Mouse (Mus musculus) E14TG2a.4 (cell line): ENCODE measurements around the gene Il10.

Experiments used
- H3K27me3 ChIP-seq: 2 replicates; pipeline ENCODE4 v1.6.1; 2014; ENCODE audit warnings: low read length, control low read depth; ENCODE audit not compliant: insufficient read depth
- H3K36me3 ChIP-seq: 2 replicates; pipeline ENCODE4 v1.6.1; 2014; ENCODE audit warnings: low read length, control low read depth; ENCODE audit not compliant: insufficient read depth
- H3K4me1 ChIP-seq: replicated peaks from 2 replicates; pipeline ENCODE4 v1.6.1; 2014; ENCODE audit warnings: low read depth, low read length, control low read depth
- H3K4me3 ChIP-seq: replicated peaks from 2 replicates; pipeline ENCODE4 v1.5.1; 2014; ENCODE audit warnings: mild to moderate bottlenecking, low read length
- H3K9me3 ChIP-seq: 2 replicates; pipeline ENCODE4 v1.6.1; 2014; ENCODE audit warnings: low read length, control low read depth
- CTCF ChIP-seq: conservative IDR thresholded peaks from 2 replicates; pipeline ENCODE4 v1.5.1; 2014; ENCODE audit warnings: low read length
- NANOG ChIP-seq: IDR thresholded peaks from 2 replicates; pipeline ENCODE4 v1.6.1; 2014; ENCODE audit warnings: borderline replicate concordance, low read length, mixed read lengths
- POU5F1 ChIP-seq: IDR thresholded peaks from 2 replicates; pipeline ENCODE4 v1.6.1; 2014; ENCODE audit warnings: low read length, borderline replicate concordance

The Il10 gene

DNA sequence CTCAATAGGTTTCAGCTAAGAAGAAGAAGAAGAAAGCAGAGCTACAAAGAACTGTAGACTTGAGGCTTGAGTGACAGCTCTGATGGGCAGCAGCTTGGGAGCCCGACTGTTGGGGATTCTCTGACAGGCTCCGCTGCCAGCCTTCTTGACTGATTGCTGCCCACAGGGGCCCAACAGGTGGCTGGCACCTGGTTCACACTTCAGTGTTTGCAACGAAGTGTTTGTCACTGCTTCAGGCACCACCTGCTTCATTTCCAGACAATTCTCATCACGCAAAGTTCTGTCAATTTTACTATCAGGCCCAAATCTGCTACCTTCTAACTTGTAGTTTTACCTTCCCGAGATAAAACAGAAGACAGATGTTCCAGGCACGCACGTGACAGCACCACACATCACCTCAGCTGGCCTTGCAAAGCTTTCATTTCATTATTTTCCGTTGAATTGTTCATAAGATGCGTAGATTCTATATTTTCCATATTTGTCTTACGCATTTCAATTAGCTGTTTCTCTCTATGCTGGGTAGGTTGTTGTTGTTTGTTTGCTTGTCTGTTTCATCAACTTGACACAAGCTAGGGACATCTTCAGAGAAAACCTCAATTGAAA is 18.9 kb downstream of the Il10 start:
- no peaks in the 10 kb centered on the region for H3K4me1 ChIP-seq
- H3K9me3 ChIP-seq: no peaks in the 10 kb centered on the region; the same call in 1 of the 2 replicates
- no peaks in the 10 kb centered on the region for H3K27me3 ChIP-seq
- H3K4me3 ChIP-seq: no peak overlapping the region
- no peaks in the 10 kb centered on the region for H3K36me3 ChIP-seq
- TF ChIP-seq NANOG (no peak), CTCF (no peak), POU5F1 (no peak)

- no peaks in the 10 kb centered on the region; the same call in 1 of the 2 replicates for H3K9me3 ChIP-seq
- H3K4me3 ChIP-seq: no peak overlapping the region
- H3K27me3 ChIP-seq: no peaks in the 10 kb centered on the region
- TF ChIP-seq NANOG (no peak), CTCF (no peak), POU5F1 (no peak)
- no peaks in the 10 kb centered on the region for H3K4me1 ChIP-seq
- H3K36me3 ChIP-seq: no peaks in the 10 kb centered on the region
Observed at GRCm38 (mm10) chr1:131039479-131039878, 19.8 kb downstream of the Il10 start.

- no peaks in the 10 kb centered on the region for H3K4me1 ChIP-seq
- no peaks in the 10 kb centered on the region for H3K36me3 ChIP-seq
- no peak overlapping the region for H3K4me3 ChIP-seq
- TF ChIP-seq CTCF (no peak), NANOG (no peak), POU5F1 (no peak)
- H3K9me3 ChIP-seq: no peaks in the 10 kb centered on the region
- H3K27me3 ChIP-seq: no peaks in the 10 kb centered on the region
Observed at GRCm38 (mm10) chr1:131042263-131042662, 22.6 kb downstream of the Il10 start.

- Histone ChIP-seq H3K4me1 (no peaks in the 10 kb centered on the region), H3K9me3 (no peaks in the 10 kb centered on the region), H3K36me3 (no peaks in the 10 kb centered on the region), H3K4me3 (no peak overlapping the region), H3K27me3 (no peaks in the 10 kb centered on the region)
- TF ChIP-seq CTCF (no peak), POU5F1 (no peak), NANOG (no peak)
Observed at GRCm38 (mm10) chr1:131042721-131043120, 23.1 kb downstream of the Il10 start.

DNA sequence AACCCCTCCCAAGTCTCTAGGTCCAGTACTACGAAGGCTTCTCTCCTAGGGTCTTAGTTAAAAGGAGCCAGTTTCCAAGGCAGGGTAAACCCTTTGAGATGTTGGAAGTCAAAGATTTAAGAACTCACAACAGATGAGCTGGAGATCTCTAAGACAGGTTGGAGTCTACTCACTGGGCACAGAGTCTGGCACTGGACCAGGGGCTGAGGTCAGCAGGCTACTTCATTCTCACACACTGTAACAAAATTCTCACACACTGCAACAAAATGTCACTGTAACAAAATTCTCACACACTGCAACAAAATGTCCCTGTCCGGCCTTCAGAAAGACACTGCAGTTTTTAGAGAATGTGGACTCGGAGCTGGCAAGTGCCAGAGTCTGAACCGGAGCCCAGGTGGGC is 24.0 kb downstream of the Il10 start:
- H3K36me3 ChIP-seq: no peaks in the 10 kb centered on the region
- TF ChIP-seq POU5F1 (no peak), NANOG (no peak), CTCF (no peak)
- H3K27me3 ChIP-seq: no peaks in the 10 kb centered on the region
- no peaks in the 10 kb centered on the region for H3K4me1 ChIP-seq
- H3K4me3 ChIP-seq: no peak overlapping the region
- no peaks in the 10 kb centered on the region for H3K9me3 ChIP-seq

DNA sequence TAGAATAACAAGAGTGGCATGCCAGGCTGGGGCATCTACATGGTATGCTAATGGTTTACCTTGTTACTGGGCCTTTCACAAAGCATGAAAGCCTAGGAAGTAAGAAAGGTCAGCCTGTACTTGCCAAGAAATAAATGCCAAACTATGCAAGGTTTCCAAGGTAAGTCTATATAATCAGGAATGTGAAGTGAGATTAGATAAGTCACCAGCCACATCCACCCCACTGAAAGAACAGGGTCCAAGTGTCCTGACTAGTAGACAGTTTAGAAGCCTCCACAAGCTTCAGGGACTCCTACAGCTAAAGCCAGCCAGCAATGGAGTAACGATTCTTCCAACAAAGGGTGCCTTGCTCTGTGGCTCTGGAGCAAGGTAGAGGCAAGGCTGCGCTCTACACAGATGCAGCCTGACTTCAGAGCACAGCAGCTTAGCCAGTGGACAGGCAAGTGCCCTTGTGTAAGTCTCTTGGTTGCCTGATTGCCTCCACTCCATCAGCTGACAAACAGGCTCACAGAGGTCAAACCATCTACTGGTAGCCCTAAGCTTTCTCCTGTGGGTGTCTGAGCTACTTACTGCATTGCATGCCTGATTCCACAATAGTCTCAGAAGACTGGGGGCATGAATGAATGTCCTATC is 26.2 kb downstream of the Il10 start:
- H3K9me3 ChIP-seq: no peaks in the 10 kb centered on the region
- H3K4me1 ChIP-seq: no peaks in the 10 kb centered on the region
- TF ChIP-seq CTCF (no peak), NANOG (no peak), POU5F1 (no peak)
- H3K36me3 ChIP-seq: no peaks in the 10 kb centered on the region
- no peaks in the 10 kb centered on the region for H3K27me3 ChIP-seq
- no peak overlapping the region for H3K4me3 ChIP-seq

- no peak overlapping the region for H3K4me3 ChIP-seq
- TF ChIP-seq NANOG (no peak), CTCF (no peak)
- H3K9me3 ChIP-seq: no peaks in the 10 kb centered on the region
- no peaks in the 10 kb centered on the region; the same call in 1 of the 2 replicates for H3K4me1 ChIP-seq
- no peaks in the 10 kb centered on the region for H3K36me3 ChIP-seq
- H3K27me3 ChIP-seq: no peaks in the 10 kb centered on the region
Observed at GRCm38 (mm10) chr1:131046607-131047006, 27.0 kb downstream of the Il10 start.

GRCm38 (mm10) chr1:131048121-131048863 is 28.6 kb downstream of the Il10 start:
- H3K4me3 ChIP-seq: no peak overlapping the region
- H3K36me3 ChIP-seq: no peaks in the 10 kb centered on the region
- peaks cover 4% of the 10 kb centered on the region; the same call in 1 of the 2 replicates for H3K4me1 ChIP-seq
- TF ChIP-seq CTCF (no peak), NANOG (no peak), POU5F1 (no peak)
- H3K27me3 ChIP-seq: no peaks in the 10 kb centered on the region
- H3K9me3 ChIP-seq: no peaks in the 10 kb centered on the region
